Mouse (Mus musculus) adrenal gland, postnatal 10 days (tissue): ENCODE measurements around the gene Myh1. TPM values are rescaled to one million over a fixed set of nuclear protein-coding genes. Genes with fewer than 3 reads are reported as not detected.
A peak's percentile ranks its signal among the peaks of the same experiment; 100 is the strongest.

Experiments
- DNase-seq: peaks from one replicate; pipeline ENCODE4 v3.0.0; 2021; ENCODE audit warnings: mixed read lengths
- long read RNA-seq, 2 experiments: library from polyadenylated mRNA; stranded (forward); transcript quantifications; one replicate each; pipeline ENCODE4 v2.0.0; 2021
- total RNA-seq, 2 experiments: library from RNA; stranded (reverse); gene quantifications; 2 replicates each; pipeline ENCODE4 v1.2.3; 2021

Myh1 gene
- total RNA-seq = 100 to 1,000 TPM; 152 to 834 TPM
- long read RNA-seq, experiment 1, full-length matches to known transcripts = 27 of 81 reads
- long read RNA-seq, experiment 1, partial matches to known transcripts = 48 of 81 reads
- long read RNA-seq, experiment 1, other reads (novel, unspliced or antisense) = 6 of 81 reads
- long read RNA-seq, experiment 2, full-length matches to known transcripts = 25 of 47 reads
- long read RNA-seq, experiment 2, partial matches to known transcripts = 18 of 47 reads
- long read RNA-seq, experiment 2, other reads (novel, unspliced or antisense) = 4 of 47 reads

- no peak for DNase-seq
These were observed at the start of gene Myh1 for GRCm38 (mm10) chr11:67199752-67200151. Gene Myh1, plus strand, starts transcription at chr11:67200052.

- no peak for DNase-seq
These were observed 49.6 kb upstream of the Myh1 start for GRCm38 (mm10) chr11:67150237-67150636.

- no peak for DNase-seq
These were observed 48.7 kb upstream of the Myh1 start for GRCm38 (mm10) chr11:67151159-67151558.

GRCm38 (mm10) chr11:67151651-67152630, 47.9 kb upstream of the Myh1 start:
- DNase-seq = peak; percentile 46

- peak; percentile 51 for DNase-seq
These were observed 46.7 kb upstream of the Myh1 start for GRCm38 (mm10) chr11:67153123-67153522.

- DNase-seq = no peak
These were observed 46.0 kb upstream of the Myh1 start for GRCm38 (mm10) chr11:67153843-67154242.

GRCm38 (mm10) chr11:67155650-67156049, 44.2 kb upstream of the Myh1 start:
- DNase-seq = no peak

GRCm38 (mm10) chr11:67160131-67160530, 39.7 kb upstream of the Myh1 start:
- DNase-seq = no peak

GRCm38 (mm10) chr11:67163701-67164100, 36.2 kb upstream of the Myh1 start:
- DNase-seq = no peak

- DNase-seq = no peak
These were observed 35.0 kb upstream of the Myh1 start for GRCm38 (mm10) chr11:67164851-67165250.

- DNase-seq = peak; percentile 20
These were observed 30.6 kb upstream of the Myh1 start for GRCm38 (mm10) chr11:67169301-67169700.

- DNase-seq = no peak
These were observed 29.1 kb upstream of the Myh1 start, which contains the start of gene Myh2 for GRCm38 (mm10) chr11:67170727-67171126. Gene Myh2, plus strand, starts transcription at chr11:67171027.

- no peak for DNase-seq
These were observed 27.4 kb upstream of the Myh1 start for GRCm38 (mm10) chr11:67172439-67172838.

- DNase-seq = no peak
These were observed 23.5 kb upstream of the Myh1 start for GRCm38 (mm10) chr11:67176376-67176775.

- no peak for DNase-seq
These were observed 9.5 kb upstream of the Myh1 start for GRCm38 (mm10) chr11:67190316-67190715.

GRCm38 (mm10) chr11:67190814-67191213, 9.0 kb upstream of the Myh1 start:
- no peak for DNase-seq

- no peak for DNase-seq
These were observed 8.4 kb upstream of the Myh1 start for GRCm38 (mm10) chr11:67191496-67191895.

GRCm38 (mm10) chr11:67199321-67199720, 531 bp upstream of the Myh1 start:
- DNase-seq = no peak

- DNase-seq = peak; percentile 10
These were observed 4.9 kb downstream of the Myh1 start for GRCm38 (mm10) chr11:67204766-67205165.

GRCm38 (mm10) chr11:67221803-67222202, 22.0 kb downstream of the Myh1 start:
- DNase-seq = no peak

GRCm38 (mm10) chr11:67224466-67224865, 24.6 kb downstream of the Myh1 start:
- no peak for DNase-seq

- no peak for DNase-seq
These were observed 28.9 kb downstream of the Myh1 start for GRCm38 (mm10) chr11:67228731-67229130.

- no peak for DNase-seq
These were observed 29.3 kb downstream of the Myh1 start for GRCm38 (mm10) chr11:67229166-67229565.
